11 mouse cellular contexts compared by ENCODE assay signal in genomic region chr19:10520355-10520754, GRCm38 (mm10). TPM values are rescaled to one million over a fixed set of nuclear protein-coding genes. Genes with fewer than 3 reads are reported as not detected.
DNase-seq lines count a peak whose midpoint lies in the region; TF ChIP-seq lines count a peak whose summit lies in the region.
"Had no signal": no experiment of that assay in that cellular context is flagged by ENCODE, and none has a peak within 500 bp of the region (broad histone marks: within the 10 kb centered on the region; RNA-seq: fewer than 3 reads in every experiment).

No protein-coding gene starts in this region.

- 55% methylated on average over 1 of the region's 1 CpGs for WGBS in heart, adult 2 months

- intact Hi-C loops in heart, adult 2 months (cut with DNase I): loop anchor here (10.0 kb wide), 1 partner anchor 1484 kb away; no protein-coding TSS in a partner anchor

- H3K9ac ChIP-seq in heart, adult 2 months (ENCODE audit: low read depth, low read length): no peak overlapping the region
- H3K9ac ChIP-seq: embryonic facial prominence, embryonic 13.5 days had no signal

- no peak for DNase-seq in heart, adult 2 months
- no peak for DNase-seq in heart, adult 9 months (ENCODE audit: low spot score in 2 of 2)
- peak; percentile 27 for DNase-seq in lung, postnatal 10 days
- DNase-seq in lung, postnatal 25 days (ENCODE audit: low spot score): no peak
- DNase-seq in R1 (ENCODE audit: low read depth, low spot score): peak; percentile 79
- peak; percentile 47 for DNase-seq in mesoderm, embryonic 11.5 days (ENCODE audit: low read depth, low spot score)
- no peak for DNase-seq in cerebellum, adult 11 months
- no peak for DNase-seq in neural tube, embryonic 10.5 days (ENCODE audit: extremely low spot score, low spot score)
- DNase-seq: kidney, postnatal 25 days had no signal

- peak; percentile 64 for TF ChIP-seq CTCF in heart, adult 2 months (IDR thresholded peaks at IDR 0.05)

- TF ChIP-seq POLR2A in heart, adult 2 months (IDR thresholded peaks at IDR 0.05; ENCODE audit: insufficient read depth, low read depth, low read length): no peak

- peaks cover 1% of the 10 kb centered on the region; the same call in 1 of the 2 replicates for H3K79me2 ChIP-seq in heart, adult 2 months (replicated peaks; ENCODE audit: control insufficient read depth, insufficient read depth, low read length)

- H3K4me3 ChIP-seq in heart, adult 2 months: no peak overlapping the region
- H3K4me3 ChIP-seq: embryonic facial prominence, embryonic 13.5 days; myocyte had no signal

- H3K36me3 ChIP-seq in heart, adult 2 months (ENCODE audit: control insufficient read depth, insufficient read depth, low read length): peaks cover 4% of the 10 kb centered on the region; the same call in 1 of the 2 replicates

- TF ChIP-seq EP300 in heart, adult 2 months (IDR thresholded peaks at IDR 0.05; ENCODE audit: insufficient read depth, low read depth, low read length): no peak

- H3K27ac ChIP-seq in heart, adult 2 months: no peak overlapping the region
- H3K27ac ChIP-seq: embryonic facial prominence, embryonic 13.5 days had no signal

- no peaks in the 10 kb centered on the region for H3K4me1 ChIP-seq in heart, adult 2 months (ENCODE audit: control insufficient read depth, insufficient read depth, low read length)

- H3K27me3 ChIP-seq in heart, adult 2 months (ENCODE audit: control insufficient read depth, insufficient read depth, low read length): no peaks in the 10 kb centered on the region
- H3K27me3 ChIP-seq: embryonic facial prominence, embryonic 13.5 days had no signal

RNA-seq across cellular contexts. Expression of gene Cpsf7, which starts 4.7 kb away (rescaled TPM):
- total RNA-seq in heart, adult 2 months (2021): 10 to 100 TPM; 23.8 to 25.2 TPM
- polyA plus RNA-seq in heart, adult 2 months (2012; rRNA removed): 20.6 and 37.7 TPM in 2 replicates

RNA-seq across cellular contexts. Expression of gene Sdhaf2, which starts 5.6 kb away (rescaled TPM):
- total RNA-seq in heart, adult 2 months (2021): 10 to 100 TPM; 65.5 to 77.9 TPM
- 45.7 and 74.6 TPM in 2 replicates for polyA plus RNA-seq in heart, adult 2 months (2012; rRNA removed)

RNA-seq across cellular contexts. Expression of gene Tmem216, which starts 35.7 kb away (rescaled TPM):
- 1 to 10 TPM; 5.5 to 5.8 TPM for total RNA-seq in heart, adult 2 months (2021)
- 13.0 and 19.2 TPM in 2 replicates for polyA plus RNA-seq in heart, adult 2 months (2012; rRNA removed)

RNA-seq across cellular contexts. Expression of gene Ppp1r32, which starts 37.6 kb away (rescaled TPM):
- under 1 TPM; 0.16 to 0.29 TPM for total RNA-seq in heart, adult 2 months (2021)
- 0.20 and 1.1 TPM in 2 replicates for polyA plus RNA-seq in heart, adult 2 months (2012; rRNA removed)

RNA-seq across cellular contexts. Expression of gene Cyb561a3, which starts 56.6 kb away (rescaled TPM):
- 10 to 100 TPM; 11.3 TPM for total RNA-seq in heart, adult 2 months (2021)
- polyA plus RNA-seq in heart, adult 2 months (2012; rRNA removed): 24.3 and 32.2 TPM in 2 replicates

Comparison
In these comparisons a context has a peak if more than half of its experiments do, and no peak if none do; other contexts are left out.
1. DNase-seq: peak in lung, postnatal 10 days (single experiment), R1 (single experiment) and mesoderm, embryonic 11.5 days (single experiment); none in heart, adult 2 months (0 of 2), heart, adult 9 months (0 of 2), lung, postnatal 25 days (single experiment), cerebellum, adult 11 months (single experiment) and neural tube, embryonic 10.5 days (single experiment).